Mouse (Mus musculus) MEL (cell line): ENCODE measurements around the gene Csnk1e.

ENCODE experiments used
- BHLHE40 ChIP-seq: IDR thresholded peaks from 2 replicates; pipeline ENCODE4 v1.6.1; 2012; ENCODE audit warnings: low read depth, mild to moderate bottlenecking, inconsistent platforms, low read length, improper control_type of control experiment, borderline replicate concordance
- CTCF ChIP-seq, 3 experiments: IDR thresholded peaks in 2 of 3; conservative IDR thresholded peaks in 1 of 3; 2 replicates each; pipeline ENCODE4 v1.5.1; 2011 to 2012; ENCODE audit warnings: low read length in 3 of 3, low read depth in 2 of 3, mild to moderate bottlenecking in 2 of 3, improper control_type of control experiment in 1 of 3, inconsistent platforms in 1 of 3, mixed read lengths in 1 of 3, moderate library complexity in 1 of 3; ENCODE audit not compliant: control insufficient read depth in 1 of 3, insufficient read depth in 1 of 3, poor library complexity in 1 of 3, severe bottlenecking in 1 of 3
- ZC3H11A ChIP-seq: IDR thresholded peaks from 2 replicates; pipeline ENCODE4 v1.6.1; 2012; ENCODE audit warnings: low read depth, mild to moderate bottlenecking, inconsistent platforms, low read length, improper control_type of control experiment

GRCm38 (mm10) chr15:79393101-79393500, 62.3 kb downstream of the Csnk1e start:
- TF ChIP-seq ZC3H11A (no peak), BHLHE40 (no peak), CTCF (IDR thresholded peaks at IDR 0.05 in 2 of 3, conservative IDR thresholded peaks at IDR 0.05 in 1 of 3; ENCODE audit: control insufficient read depth in 1 of 3, insufficient read depth in 1 of 3, low read depth in 2 of 3, low read length in 3 of 3, poor library complexity in 1 of 3, severe bottlenecking in 1 of 3) (no peak)
